Mouse (Mus musculus): ENCODE data around the gene Ppfia1.

GRCm38 (mm10) chr7:144469181-144469641, 84.3 kb downstream of the Ppfia1 start:
- TF ChIP-seq CTCF (IDR thresholded peaks at IDR 0.05; ENCODE audit: low read depth) (peak; percentile 32), EP300 (IDR thresholded peaks at IDR 0.05; ENCODE audit: low read depth) (no peak)
